Mouse (Mus musculus) right cerebral cortex, postnatal 25 days (tissue): ENCODE data around the gene Dlg4.
"Not testable (repeated sequence)": the region's sequence is repeated elsewhere in the genome, so short reads cannot be mapped to it uniquely, and the experiment has no call there.

Experiments used
- DNase-seq: peaks from one replicate; pipeline ENCODE4 v3.0.0; 2022

Dlg4 gene

DNA sequence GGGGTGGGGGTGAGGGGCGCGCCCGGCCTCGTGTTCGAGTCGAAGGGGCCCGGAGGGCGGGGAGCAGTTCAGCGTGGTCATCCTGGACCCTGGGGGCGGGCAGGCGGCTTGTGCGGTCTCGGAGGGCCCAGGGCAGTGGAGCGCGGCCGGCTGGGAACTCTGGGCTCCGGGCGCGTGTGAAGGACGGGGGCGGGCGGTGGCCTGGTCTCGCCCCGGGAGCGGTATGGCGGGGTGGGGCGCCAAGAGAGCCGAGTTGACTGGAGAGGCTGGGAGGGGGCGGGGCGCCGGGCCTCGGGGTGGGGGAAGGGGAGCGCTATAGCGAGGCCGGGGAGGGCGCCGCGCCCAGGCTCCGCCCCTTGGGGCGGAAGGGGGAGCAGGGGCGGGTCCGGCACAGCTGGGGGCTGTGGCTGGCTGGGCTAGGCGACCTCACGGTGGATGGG lies 19.7 kb upstream of the Dlg4 start:
- DNase-seq, result peak; percentile 72

GRCm38 (mm10) chr11:69998567-69999491 lies 17.9 kb upstream of the Dlg4 start:
- no peak for DNase-seq

GRCm38 (mm10) chr11:69999666-70000065 lies 17.1 kb upstream of the Dlg4 start:
- no peak for DNase-seq

DNA sequence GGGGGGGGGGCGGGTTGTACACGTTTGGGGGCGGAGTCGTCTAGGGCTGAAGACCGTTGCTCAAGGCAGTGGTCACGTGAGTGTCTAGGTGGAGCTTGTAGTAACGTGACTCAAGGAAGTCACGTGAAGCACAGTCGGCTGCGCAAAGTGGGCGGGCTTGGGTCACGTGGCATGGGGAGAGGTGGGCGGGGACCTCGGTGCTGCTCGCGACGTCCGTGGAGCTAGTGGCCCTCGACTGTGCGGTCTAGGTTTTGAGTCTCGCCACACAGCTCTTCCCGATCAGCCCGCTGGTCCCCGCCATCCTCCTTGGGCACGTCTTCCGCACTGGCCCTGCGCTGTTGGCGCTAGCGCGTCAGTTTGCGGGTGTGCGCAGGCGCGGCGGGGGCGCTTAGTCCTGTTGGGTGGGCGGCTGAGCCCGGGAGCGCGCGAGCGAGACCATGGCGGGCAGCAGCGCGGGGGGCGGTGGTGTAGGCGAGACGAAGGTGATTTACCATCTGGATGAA lies 16.3 kb upstream of the Dlg4 start, which contains the start of gene Dvl2:
Gene Dvl2, plus strand, starts transcription at position 200 of the 503 bp plus-strand sequence.
- DNase-seq, result peak; percentile 89

DNA sequence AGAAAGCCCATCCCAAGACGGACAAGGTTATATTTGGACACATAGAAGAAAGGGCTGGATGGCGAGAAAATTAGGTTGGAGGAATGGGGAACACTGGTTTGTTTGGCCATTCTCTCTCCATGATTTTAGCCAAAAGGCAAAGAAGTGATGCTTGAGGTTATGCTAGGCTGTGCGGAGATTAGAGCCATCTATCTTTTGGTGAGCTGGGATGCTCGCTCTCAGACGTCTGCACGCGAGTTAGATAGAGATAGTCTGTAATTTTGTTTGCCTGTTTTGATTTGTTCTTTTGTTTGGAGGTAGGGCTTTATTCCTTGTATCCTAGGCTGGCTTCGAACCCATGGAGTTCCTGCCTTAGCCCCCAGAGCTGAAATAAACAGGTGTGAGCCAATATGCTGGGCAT lies 15.6 kb upstream of the Dlg4 start:
- DNase-seq, result no peak

DNA sequence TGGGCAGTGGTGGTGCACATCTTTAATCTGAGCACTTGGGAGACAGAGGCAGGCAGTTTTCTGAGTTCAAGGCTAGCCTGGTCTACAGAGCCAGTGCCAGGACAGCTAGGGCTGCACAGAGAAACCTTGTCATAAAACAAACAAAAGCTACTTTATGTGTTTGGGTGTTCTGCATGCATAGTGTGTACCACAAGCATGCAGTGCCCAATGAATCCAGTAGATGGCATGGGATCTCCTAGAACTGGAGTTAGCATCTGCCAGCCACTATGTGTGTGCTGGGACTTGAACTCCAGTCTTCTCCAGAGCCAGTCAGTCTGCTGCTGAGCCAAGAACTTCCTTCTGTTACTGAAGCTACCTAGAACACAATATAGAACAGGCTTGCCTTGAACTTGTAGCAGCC lies 14.9 kb upstream of the Dlg4 start:
- no peak for DNase-seq

DNA sequence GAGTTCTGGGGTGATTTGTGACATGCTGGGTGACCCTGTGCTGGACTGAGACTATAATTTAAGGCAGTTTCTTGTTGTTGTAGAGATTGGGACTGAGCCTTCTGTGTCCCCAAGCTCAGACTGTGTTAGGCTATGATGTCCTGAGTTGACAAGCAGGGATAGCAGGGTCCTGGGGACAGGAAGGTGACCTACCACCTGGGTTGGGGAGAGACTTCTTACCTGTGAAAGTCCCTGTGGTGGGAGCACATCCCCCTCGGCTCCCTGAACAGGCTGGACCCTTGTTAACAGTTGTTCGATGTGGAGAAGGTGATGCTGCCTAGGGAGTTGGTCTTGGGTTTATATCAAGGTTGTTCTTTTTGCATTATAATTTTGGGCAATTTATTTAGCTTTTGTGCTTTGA lies 14.3 kb upstream of the Dlg4 start:
- no peak for DNase-seq

GRCm38 (mm10) chr11:70005521-70005920 lies 11.2 kb upstream of the Dlg4 start:
- no peak for DNase-seq

DNA sequence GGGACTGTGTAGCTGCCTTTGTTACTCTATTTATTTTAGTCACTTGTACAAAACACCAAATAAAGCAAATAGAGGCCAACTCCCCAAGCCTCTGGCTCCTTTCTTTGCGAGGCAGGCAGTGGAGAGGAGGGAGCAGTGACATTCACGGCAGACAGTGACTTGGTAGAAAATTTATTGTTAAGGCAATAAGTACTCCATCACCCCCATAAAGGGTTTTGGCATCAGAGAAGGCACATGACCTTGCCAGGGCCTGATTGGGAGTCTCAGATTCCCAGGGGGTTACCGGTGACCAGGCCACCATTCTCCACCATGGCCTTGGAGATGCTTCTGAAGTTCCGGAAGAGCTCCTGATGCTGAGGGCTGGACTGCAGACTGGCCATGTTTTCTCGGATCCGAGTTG lies 6.7 kb upstream of the Dlg4 start:
- no peak for DNase-seq

- DNase-seq, result no peak
These were observed 6.2 kb upstream of the Dlg4 start for GRCm38 (mm10) chr11:70010548-70010947.

GRCm38 (mm10) chr11:70010961-70011360 lies 5.8 kb upstream of the Dlg4 start:
- DNase-seq, result no peak

DNA sequence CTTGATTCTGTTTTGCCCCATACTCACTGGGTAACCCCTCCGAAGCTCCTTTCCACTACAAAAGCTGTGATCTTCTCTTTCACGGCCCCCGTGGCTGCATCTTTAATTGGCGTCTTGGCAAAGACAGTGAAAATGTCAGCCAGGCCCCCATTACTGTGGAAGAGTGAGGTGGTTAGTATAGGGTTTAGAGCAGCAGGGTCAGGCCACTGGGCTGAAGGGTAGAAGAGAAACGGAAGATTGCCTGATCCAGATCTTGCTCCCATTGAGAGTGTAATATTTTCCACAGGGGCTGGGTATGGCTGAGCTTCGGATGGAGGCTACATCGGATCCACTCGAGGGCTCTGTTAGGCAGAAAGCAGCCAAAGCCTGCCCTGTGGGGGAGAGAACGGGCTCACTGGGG lies 3.8 kb upstream of the Dlg4 start:
- DNase-seq, result no peak

GRCm38 (mm10) chr11:70013408-70013807 lies 3.3 kb upstream of the Dlg4 start:
- DNase-seq, result no peak

DNA sequence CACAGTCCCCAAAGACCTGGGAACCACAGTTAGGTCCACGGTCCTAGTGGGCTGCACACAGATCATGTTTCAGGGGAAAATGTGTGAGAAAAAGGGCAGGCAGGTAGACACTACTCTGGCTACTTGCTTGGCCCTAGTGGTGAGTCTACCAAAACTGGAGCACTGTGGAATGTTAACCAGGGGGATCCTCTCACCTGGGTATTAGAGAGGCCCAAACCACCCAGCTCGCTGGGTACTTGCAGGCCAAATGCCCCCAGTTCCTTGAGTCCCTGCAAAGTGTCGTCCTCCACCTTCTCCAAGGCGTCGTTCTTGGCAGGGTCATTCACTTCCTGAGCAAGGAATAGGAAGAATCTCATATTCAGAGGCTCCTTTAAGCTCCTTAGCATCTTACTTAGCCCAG lies 2.7 kb upstream of the Dlg4 start:
- no peak for DNase-seq

- peak; percentile 86 for DNase-seq
These were observed 1.7 kb upstream of the Dlg4 start, which contains the start of gene Acadvl for GRCm38 (mm10) chr11:70014880-70015558. Gene Acadvl (minus strand): TSS chr11:70015411.

DNA sequence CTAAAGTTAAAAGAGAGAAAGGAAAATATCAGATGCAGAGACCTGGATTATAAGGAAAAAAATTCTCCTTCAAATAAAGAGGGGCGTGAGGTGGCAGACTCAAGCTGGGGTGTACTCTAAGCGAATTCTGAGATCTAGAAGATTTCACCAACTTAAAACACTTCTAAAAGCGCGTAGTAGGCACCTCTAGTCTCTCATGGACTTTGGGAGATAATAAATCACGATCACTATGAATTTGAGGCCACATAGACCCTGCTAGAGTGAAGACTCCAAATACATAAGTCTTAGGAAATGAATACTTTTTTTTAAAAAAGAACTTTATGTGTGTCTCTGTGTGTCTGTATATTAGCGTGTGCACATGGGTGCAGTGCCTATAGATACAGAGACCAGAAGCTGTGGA lies 1.1 kb upstream of the Dlg4 start:
- no peak for DNase-seq

DNA sequence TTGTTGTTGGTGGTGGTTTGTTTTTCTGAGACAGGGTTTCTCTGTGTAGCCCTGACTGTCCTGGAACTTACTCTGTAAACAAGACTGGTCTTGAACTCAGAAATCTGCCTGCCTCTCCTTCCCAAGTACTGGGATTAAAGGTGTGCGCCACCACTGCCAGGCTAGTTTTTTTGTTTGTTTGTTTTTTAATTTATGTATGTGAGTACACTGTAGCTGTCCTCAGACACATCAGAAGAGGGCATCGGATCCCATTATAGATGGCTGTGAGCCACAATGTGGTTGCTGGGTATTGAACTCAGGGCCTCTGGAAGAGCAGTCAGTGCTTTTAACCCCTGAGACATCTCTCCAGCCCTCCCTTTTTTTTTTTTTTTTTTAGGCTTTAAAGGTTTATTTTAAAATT lies 565 bp upstream of the Dlg4 start:
- not testable (repeated sequence) for DNase-seq

DNA sequence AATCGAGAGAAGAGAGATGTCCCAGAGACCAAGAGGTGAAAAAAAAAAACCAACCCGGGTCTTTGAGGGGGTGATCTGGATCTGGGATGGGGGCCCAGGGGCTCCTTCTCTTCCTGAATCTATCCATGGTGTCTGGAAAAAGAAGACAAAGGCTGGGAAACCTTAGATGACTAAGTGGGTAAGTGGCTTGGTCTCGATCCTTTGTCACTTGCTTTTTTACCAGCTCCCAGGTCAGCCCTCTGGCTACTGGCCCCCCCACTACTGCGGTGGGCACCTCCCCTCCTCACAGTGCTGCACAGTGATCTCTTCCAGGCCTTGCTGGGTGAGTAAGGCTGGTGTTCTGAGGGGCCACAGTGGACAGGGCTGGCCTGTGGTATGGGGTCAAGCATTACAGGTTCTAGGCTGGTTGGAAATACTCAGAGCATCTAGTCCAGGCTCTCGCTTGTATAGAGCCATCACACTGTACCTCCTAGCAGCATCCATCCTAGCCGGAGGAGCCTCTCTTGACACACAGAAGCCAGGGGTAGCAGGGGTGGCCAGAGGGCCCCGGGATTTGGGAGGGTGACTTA lies 541 bp downstream of the Dlg4 start:
- no peak for DNase-seq

GRCm38 (mm10) chr11:70018131-70018990 lies 1.6 kb downstream of the Dlg4 start:
- peak; percentile 69 for DNase-seq

- no peak for DNase-seq
These were observed 2.8 kb downstream of the Dlg4 start for GRCm38 (mm10) chr11:70019495-70020021.

DNA sequence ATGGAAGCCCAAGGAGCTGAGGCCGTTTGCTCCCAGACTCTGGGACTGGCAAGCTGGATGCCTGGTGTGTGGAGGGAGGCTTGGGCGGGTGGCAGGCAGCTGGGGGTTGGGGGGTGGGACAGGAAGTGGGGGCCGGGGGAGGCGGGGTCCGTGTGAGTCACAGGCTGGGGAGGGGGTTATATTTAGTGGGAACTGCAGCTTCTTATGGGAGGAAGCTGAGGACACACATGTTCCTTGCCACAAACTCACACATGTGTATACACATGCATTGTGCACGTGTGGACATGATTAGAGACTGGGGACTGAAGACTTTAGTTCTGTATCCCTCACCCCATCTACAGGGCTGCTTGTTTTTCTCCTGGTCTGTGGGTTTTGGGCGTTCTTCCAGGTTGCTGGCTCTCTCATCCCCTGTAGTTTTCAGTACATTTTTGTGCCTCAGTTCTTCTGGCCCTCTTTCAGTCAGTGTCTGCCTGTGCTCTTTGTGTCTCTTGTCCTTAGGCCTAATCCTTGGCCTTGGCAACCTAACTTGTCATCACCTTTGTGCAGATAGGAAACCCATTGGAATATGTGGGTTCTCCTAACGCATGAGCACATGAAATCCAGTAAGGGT lies 3.4 kb downstream of the Dlg4 start:
- DNase-seq, result no peak
